Mouse (Mus musculus) stomach, embryonic 14.5 days (tissue): ENCODE measurements around the gene Rtbdn. TPM values are rescaled to one million over a fixed set of nuclear protein-coding genes. Genes with fewer than 3 reads are reported as not detected.

Experiments
- ATAC-seq: fragments of 200-750 bp; cut with Nextera tagmentation; 2 replicates; pipeline ENCODE4 v1.8.0; 2017; ENCODE audit warnings: low read depth, moderate TSS enrichment; ENCODE audit not compliant: insufficient number of reproducible peaks, insufficient read depth, low FRiP score
- H3K27ac ChIP-seq: fragments of 300-500 bp; sonication (generic); 2 replicates; pipeline ENCODE4 v1.5.1; 2014; ENCODE audit warnings: mild to moderate bottlenecking, low read length, moderate library complexity, mixed read lengths
- H3K27me3 ChIP-seq: fragments of 300-500 bp; sonication (generic); 2 replicates; pipeline ENCODE4 v1.6.1; 2014; ENCODE audit warnings: low read length, control low read depth, mixed read lengths; ENCODE audit not compliant: control insufficient read depth, insufficient read depth
- H3K36me3 ChIP-seq: fragments of 300-500 bp; sonication (generic); 2 replicates; pipeline ENCODE4 v1.6.1; 2014; ENCODE audit warnings: mild to moderate bottlenecking, control low read depth, low read length, moderate library complexity, mixed read lengths; ENCODE audit not compliant: control insufficient read depth, insufficient read depth
- H3K4me1 ChIP-seq: fragments of 300-500 bp; sonication (generic); 2 replicates; pipeline ENCODE4 v1.6.1; 2014; ENCODE audit warnings: low read length, control low read depth, mixed read lengths; ENCODE audit not compliant: control insufficient read depth, insufficient read depth
- H3K4me2 ChIP-seq: fragments of 300-500 bp; sonication (generic); replicated peaks from 2 replicates; pipeline ENCODE4 v1.6.1; 2014; ENCODE audit warnings: low read depth, low read length, control low read depth
- H3K4me3 ChIP-seq: fragments of 300-500 bp; sonication (generic); 2 replicates; pipeline ENCODE4 v1.5.1; 2014; ENCODE audit warnings: low read depth, low read length, control low read depth
- H3K9ac ChIP-seq: fragments of 300-500 bp; sonication (generic); replicated peaks from 2 replicates; pipeline ENCODE4 v1.6.1; 2014; ENCODE audit warnings: low read depth, mild to moderate bottlenecking, control low read depth, low read length, moderate library complexity, mixed read lengths
- H3K9me3 ChIP-seq: fragments of 300-500 bp; sonication (generic); 2 replicates; pipeline ENCODE4 v1.6.1; 2016; ENCODE audit warnings: low read depth, low read length, control low read depth; ENCODE audit not compliant: control insufficient read depth
- WGBS: fragments of 180-500 bp; shearing (Covaris S2); extraction: QIAGEN DNeasy Blood & Tissue Kit; methylation state at CpG from one replicate; pipeline ENCODE4 v1.1.7; 2014; 5-methylcytosine and 5-hydroxymethylcytosine counted together
- polyA plus RNA-seq: library from polyadenylated mRNA; unstranded; fragments of >200 nt; fragmentation: Nextera tagmentation; extraction: Ambion mirVana; gene quantifications from 2 replicates; pipeline ENCODE4 v1.2.1, GENCODE M21; 2014

Gene Rtbdn
- polyA plus RNA-seq, 1 experiment from 2014 or later = 0.20 TPM

GRCm38 (mm10) chr8:84969241-84970134, 22.7 kb downstream of the Rtbdn start, which contains the start of the genes Gm49661, Prdx2 and Rnaseh2a:
Gm49661 (minus strand) TSS chr8:84969433.
Prdx2 (plus strand) TSS chr8:84969587.
Rnaseh2a (minus strand) TSS chr8:84969767.
- Histone ChIP-seq H3K9ac (peak within 1 kb of the TSS; percentile 67), H3K9me3 (no peaks in the 10 kb centered on the region), H3K4me2 (peak within 1 kb of the TSS; percentile 83), H3K27me3 (no peaks in the 10 kb centered on the region), H3K36me3 (peaks cover 30% of the 10 kb centered on the region), H3K27ac (peak within 1 kb of the TSS; percentile 83), H3K4me1 (peaks cover 25% of the 10 kb centered on the region), H3K4me3 (peak within 1 kb of the TSS; percentile 51)
- ATAC-seq = peak; percentile 78
- WGBS = under 1% methylated on average over 56 of the region's 56 CpGs

DNA sequence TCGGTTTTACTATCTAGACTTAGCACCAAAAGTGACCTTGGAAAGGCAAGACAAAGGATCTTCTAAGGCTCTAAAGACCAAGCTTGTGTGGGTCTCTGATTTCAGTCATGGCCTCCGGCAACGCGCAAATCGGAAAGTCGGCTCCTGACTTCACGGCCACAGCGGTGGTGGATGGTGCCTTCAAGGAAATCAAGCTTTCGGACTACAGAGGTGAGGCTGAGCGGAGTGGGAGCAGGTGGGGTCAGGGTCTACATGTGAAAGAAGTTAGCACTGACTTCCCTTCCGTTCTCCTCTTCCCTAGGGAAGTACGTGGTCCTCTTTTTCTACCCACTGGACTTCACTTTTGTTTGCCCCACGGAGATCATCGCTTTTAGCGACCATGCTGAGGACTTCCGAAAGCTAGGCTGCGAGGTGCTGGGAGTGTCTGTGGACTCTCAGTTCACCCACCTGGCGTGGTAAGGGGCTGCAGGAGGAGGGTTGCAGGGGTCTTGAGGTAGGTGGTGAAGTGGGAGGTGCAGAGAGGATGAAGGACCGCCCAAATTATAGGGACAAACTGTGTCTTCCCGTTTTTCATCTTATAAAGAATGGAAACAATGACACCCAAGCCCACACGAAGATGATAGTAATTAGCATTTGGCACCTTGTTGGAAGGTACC, 23.5 kb downstream of the Rtbdn start:
- 6% methylated on average over 21 of the region's 21 CpGs for WGBS
- Histone ChIP-seq H3K9ac (peak overlapping the region; percentile 67), H3K9me3 (no peaks in the 10 kb centered on the region), H3K4me2 (peak overlapping the region; percentile 83), H3K27me3 (no peaks in the 10 kb centered on the region), H3K27ac (peak overlapping the region; percentile 83), H3K4me3 (peak overlapping the region; percentile 51), H3K4me1 (peaks cover 21% of the 10 kb centered on the region), H3K36me3 (peaks cover 30% of the 10 kb centered on the region)
- no peak for ATAC-seq

DNA sequence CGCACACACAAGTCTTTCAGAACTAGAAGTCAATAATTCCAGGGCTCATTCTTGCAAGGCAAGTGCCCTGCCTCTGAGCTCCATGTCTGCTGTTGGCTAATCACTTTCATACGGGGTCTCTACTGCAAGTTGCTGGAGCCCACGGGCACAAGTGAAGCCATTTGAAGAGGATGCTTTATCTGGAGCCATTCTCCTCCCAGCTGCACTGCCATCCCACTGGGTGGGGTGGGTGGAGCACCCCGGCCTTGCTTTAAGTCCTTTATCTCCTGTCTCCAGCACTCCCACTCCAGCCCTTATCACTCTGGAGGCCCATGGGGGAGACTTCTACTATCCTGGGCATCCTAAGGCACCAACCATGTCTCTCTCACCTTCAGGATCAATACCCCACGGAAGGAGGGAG, 24.1 kb downstream of the Rtbdn start:
- Histone ChIP-seq H3K9me3 (no peaks in the 10 kb centered on the region), H3K4me2 (peak overlapping the region; percentile 83), H3K27ac (no peak overlapping the region), H3K36me3 (peaks cover 30% of the 10 kb centered on the region), H3K4me1 (peaks cover 25% of the 10 kb centered on the region), H3K9ac (peak overlapping the region; percentile 67; the same call in 1 of the 2 replicates), H3K27me3 (no peaks in the 10 kb centered on the region), H3K4me3 (peak overlapping the region; percentile 51)
- ATAC-seq = no peak; the same call in 1 of the 2 replicates
- WGBS = 60% methylated on average over 5 of the region's 5 CpGs

GRCm38 (mm10) chr8:84973079-84973478, 26.3 kb downstream of the Rtbdn start:
- H3K27ac ChIP-seq = no peak overlapping the region
- 75% methylated on average over 1 of the region's 1 CpGs for WGBS

GRCm38 (mm10) chr8:84973803-84974542, 27.2 kb downstream of the Rtbdn start:
- Histone ChIP-seq H3K36me3 (peaks cover 30% of the 10 kb centered on the region), H3K27ac (no peak overlapping the region), H3K9ac (no peak overlapping the region), H3K27me3 (no peaks in the 10 kb centered on the region), H3K4me2 (no peak overlapping the region), H3K9me3 (no peaks in the 10 kb centered on the region), H3K4me3 (no peak overlapping the region), H3K4me1 (peaks cover 30% of the 10 kb centered on the region)
- ATAC-seq = no peak
- WGBS = 60% methylated on average over 4 of the region's 4 CpGs

More at GRCm38 (mm10) chr8:84973079-84973478, 26.3 kb downstream of the Rtbdn start:
- Histone ChIP-seq H3K9ac (no peak overlapping the region), H3K36me3 (peaks cover 30% of the 10 kb centered on the region), H3K27me3 (no peaks in the 10 kb centered on the region), H3K9me3 (no peaks in the 10 kb centered on the region), H3K4me2 (no peak overlapping the region), H3K4me3 (no peak overlapping the region), H3K4me1 (peaks cover 31% of the 10 kb centered on the region)
- ATAC-seq = no peak

DNA sequence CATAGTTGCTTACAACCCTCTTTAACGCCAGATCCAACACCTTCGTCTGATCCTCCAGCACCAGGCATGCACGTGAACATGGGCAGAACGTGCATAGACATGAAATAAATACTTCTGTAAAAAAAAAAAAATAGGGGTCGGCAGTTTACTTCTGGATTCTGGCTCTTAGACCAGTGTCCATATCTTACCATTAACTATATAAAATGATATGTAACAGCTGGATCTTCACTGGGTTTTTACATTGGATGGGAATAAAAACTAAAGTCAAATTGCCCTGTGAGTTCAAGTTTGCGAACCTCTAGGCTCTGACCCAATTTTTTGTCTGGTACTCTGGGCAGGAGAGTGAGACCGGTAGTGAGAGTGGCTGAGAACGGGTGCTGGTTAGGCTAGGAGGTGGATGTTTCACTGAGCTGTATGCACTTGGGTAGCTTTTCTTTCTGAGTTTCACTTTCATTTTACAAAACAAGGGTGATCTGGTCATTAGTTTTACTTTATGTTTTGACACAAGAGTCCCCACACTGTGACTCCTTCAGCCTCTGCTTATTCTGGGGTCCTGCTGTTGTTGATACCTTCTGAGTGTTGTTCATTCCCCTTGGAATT, 27.9 kb downstream of the Rtbdn start:
- no peaks in the 10 kb centered on the region for H3K27me3 ChIP-seq
- peaks cover 37% of the 10 kb centered on the region for H3K4me1 ChIP-seq
- H3K4me3 ChIP-seq = no peak overlapping the region
- no peak overlapping the region for H3K9ac ChIP-seq
- no peaks in the 10 kb centered on the region for H3K9me3 ChIP-seq
- no peak overlapping the region for H3K27ac ChIP-seq
- no peak overlapping the region for H3K4me2 ChIP-seq
- WGBS = 74% methylated on average over 8 of the region's 8 CpGs
- ATAC-seq = no peak
- peaks cover 30% of the 10 kb centered on the region for H3K36me3 ChIP-seq

- no peak overlapping the region for H3K9ac ChIP-seq
- H3K4me3 ChIP-seq = no peak overlapping the region
- no peaks in the 10 kb centered on the region for H3K9me3 ChIP-seq
- no peak overlapping the region for H3K27ac ChIP-seq
- 33% methylated on average over 7 of the region's 7 CpGs for WGBS
- no peaks in the 10 kb centered on the region for H3K27me3 ChIP-seq
- peaks cover 30% of the 10 kb centered on the region for H3K36me3 ChIP-seq
- peak overlapping the region; percentile 99; the same call in 1 of the 2 replicates for H3K4me2 ChIP-seq
- no peak for ATAC-seq
- peaks cover 43% of the 10 kb centered on the region for H3K4me1 ChIP-seq
These were observed 28.6 kb downstream of the Rtbdn start for GRCm38 (mm10) chr8:84975434-84975833.
